Mouse (Mus musculus): Measurements from ENCODE around the gene Nampt.

DNA sequence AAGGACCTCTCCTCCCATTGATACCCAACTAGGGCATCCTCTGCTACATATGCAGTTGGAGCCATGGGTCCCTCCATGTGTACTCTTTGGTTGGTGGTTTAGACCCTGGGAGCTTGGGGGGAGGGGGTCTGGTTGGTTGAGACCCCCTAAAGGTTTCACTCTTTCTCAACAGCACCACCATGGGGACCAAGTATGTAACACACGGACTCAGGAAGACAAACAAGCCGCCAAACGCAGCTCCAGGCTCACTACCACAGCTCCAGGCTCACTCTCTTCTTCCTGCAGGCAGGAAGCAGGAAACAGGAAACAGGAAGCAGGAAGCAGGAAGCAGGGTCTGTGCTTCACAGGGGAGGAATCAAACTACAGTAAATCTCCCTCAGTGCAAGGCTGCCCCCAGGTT lies 60.0 kb downstream of the Nampt start:
- TF ChIP-seq CTCF (IDR thresholded peaks at IDR 0.05; ENCODE audit: low read depth, low read length) (no peak), GATA1 (IDR thresholded peaks at IDR 0.05; ENCODE audit: borderline replicate concordance, low read length) (no peak), TAL1 (conservative IDR thresholded peaks at IDR 0.05; ENCODE audit: low read depth, low read length) (no peak), POLR2AphosphoS5 (IDR thresholded peaks at IDR 0.05; ENCODE audit: insufficient replicate concordance, low read depth, low read length) (no peak), GATA2 (IDR thresholded peaks at IDR 0.05; ENCODE audit: borderline replicate concordance, low read depth, low read length) (no peak)
